Mouse (Mus musculus): ENCODE measurements around the gene Krtdap. TPM values are rescaled to one million over a fixed set of nuclear protein-coding genes. Genes with fewer than 3 reads are reported as not detected.
"Not testable (repeated sequence)": the region's sequence is repeated elsewhere in the genome, so short reads cannot be mapped to it uniquely, and the experiment has no call there.

Gene Krtdap
- polyA plus RNA-seq, 1 experiment from 2014 or later: 4.1 TPM

GRCm38 (mm10) chr7:30824306-30824705 is 36.6 kb downstream of the Krtdap start:
- Histone ChIP-seq H3K9ac (ENCODE audit: low read depth, low read length) (no peak overlapping the region), H3K4me2 (replicated peaks; ENCODE audit: low read depth) (no peak overlapping the region), H3K27ac (ENCODE audit: low read depth, low read length) (no peak overlapping the region), H3K36me3 (ENCODE audit: control insufficient read depth, insufficient read depth) (no peaks in the 10 kb centered on the region), H3K4me1 (replicated peaks; ENCODE audit: control insufficient read depth, insufficient read depth, low read length) (no peaks in the 10 kb centered on the region), H3K27me3 (replicated peaks; ENCODE audit: control insufficient read depth, insufficient read depth, low read length) (no peaks in the 10 kb centered on the region), H3K4me3 (ENCODE audit: low read depth, low read length) (no peak overlapping the region), H3K9me3 (ENCODE audit: control insufficient read depth) (no peaks in the 10 kb centered on the region)
- TF ChIP-seq CTCF (IDR thresholded peaks at IDR 0.05; ENCODE audit: low read depth): no peak
- no peak for ATAC-seq
- WGBS: 68% methylated on average over 3 of the region's 3 CpGs

- WGBS: 88% methylated on average over 10 of the region's 10 CpGs
- H3K4me3 ChIP-seq (ENCODE audit: low read depth, low read length): no peak overlapping the region
- no peak for TF ChIP-seq CTCF (IDR thresholded peaks at IDR 0.05; ENCODE audit: low read depth)
- H3K36me3 ChIP-seq (ENCODE audit: control insufficient read depth, insufficient read depth): no peaks in the 10 kb centered on the region
- no peaks in the 10 kb centered on the region for H3K9me3 ChIP-seq (ENCODE audit: control insufficient read depth)
- H3K27me3 ChIP-seq (replicated peaks; ENCODE audit: control insufficient read depth, insufficient read depth, low read length): no peaks in the 10 kb centered on the region
- no peaks in the 10 kb centered on the region for H3K4me1 ChIP-seq (replicated peaks; ENCODE audit: control insufficient read depth, insufficient read depth, low read length)
- H3K9ac ChIP-seq (ENCODE audit: low read depth, low read length): no peak overlapping the region
- no peak overlapping the region for H3K4me2 ChIP-seq (replicated peaks; ENCODE audit: low read depth)
- no peak for ATAC-seq
- H3K27ac ChIP-seq (ENCODE audit: low read depth, low read length): no peak overlapping the region
These were observed 39.0 kb downstream of the Krtdap start for GRCm38 (mm10) chr7:30826660-30827059.

- H3K4me3 ChIP-seq (ENCODE audit: low read depth, low read length); ATAC-seq; H3K9ac ChIP-seq (ENCODE audit: low read depth, low read length); H3K9me3 ChIP-seq (ENCODE audit: control insufficient read depth); H3K36me3 ChIP-seq (ENCODE audit: control insufficient read depth, insufficient read depth); H3K4me1 ChIP-seq (replicated peaks; ENCODE audit: control insufficient read depth, insufficient read depth, low read length); H3K4me2 ChIP-seq (replicated peaks; ENCODE audit: low read depth); H3K27me3 ChIP-seq (replicated peaks; ENCODE audit: control insufficient read depth, insufficient read depth, low read length); H3K27ac ChIP-seq (ENCODE audit: low read depth, low read length): not testable (repeated sequence)
These were observed 41.2 kb downstream of the Krtdap start for GRCm38 (mm10) chr7:30828871-30829270.

GRCm38 (mm10) chr7:30829428-30829827 is 41.7 kb downstream of the Krtdap start:
- no peak for ATAC-seq
- 71% methylated on average over 3 of the region's 3 CpGs for WGBS
- Histone ChIP-seq H3K36me3 (ENCODE audit: control insufficient read depth, insufficient read depth) (no peaks in the 10 kb centered on the region), H3K27ac (ENCODE audit: low read depth, low read length) (no peak overlapping the region), H3K4me1 (replicated peaks; ENCODE audit: control insufficient read depth, insufficient read depth, low read length) (no peaks in the 10 kb centered on the region), H3K4me2 (replicated peaks; ENCODE audit: low read depth) (no peak overlapping the region), H3K9me3 (ENCODE audit: control insufficient read depth) (no peaks in the 10 kb centered on the region), H3K4me3 (ENCODE audit: low read depth, low read length) (no peak overlapping the region), H3K27me3 (replicated peaks; ENCODE audit: control insufficient read depth, insufficient read depth, low read length) (no peaks in the 10 kb centered on the region), H3K9ac (ENCODE audit: low read depth, low read length) (no peak overlapping the region)
- TF ChIP-seq CTCF (IDR thresholded peaks at IDR 0.05; ENCODE audit: low read depth): no peak

GRCm38 (mm10) chr7:30832261-30832660 is 44.6 kb downstream of the Krtdap start:
- H3K27ac ChIP-seq (ENCODE audit: low read depth, low read length): no peak overlapping the region
- no peaks in the 10 kb centered on the region for H3K4me1 ChIP-seq (replicated peaks; ENCODE audit: control insufficient read depth, insufficient read depth, low read length)
- no peak overlapping the region for H3K4me2 ChIP-seq (replicated peaks; ENCODE audit: low read depth)
- H3K4me3 ChIP-seq (ENCODE audit: low read depth, low read length): no peak overlapping the region
- ATAC-seq: no peak
- H3K36me3 ChIP-seq (ENCODE audit: control insufficient read depth, insufficient read depth): no peaks in the 10 kb centered on the region
- no peaks in the 10 kb centered on the region for H3K9me3 ChIP-seq (ENCODE audit: control insufficient read depth)
- TF ChIP-seq CTCF (IDR thresholded peaks at IDR 0.05; ENCODE audit: low read depth): no peak
- 76% methylated on average over 17 of the region's 17 CpGs for WGBS
- H3K27me3 ChIP-seq (replicated peaks; ENCODE audit: control insufficient read depth, insufficient read depth, low read length): no peaks in the 10 kb centered on the region
- H3K9ac ChIP-seq (ENCODE audit: low read depth, low read length): no peak overlapping the region

GRCm38 (mm10) chr7:30832684-30833083 is 45.0 kb downstream of the Krtdap start:
- not testable (repeated sequence) for H3K4me3 ChIP-seq (ENCODE audit: low read depth, low read length); H3K9me3 ChIP-seq (ENCODE audit: control insufficient read depth); H3K4me1 ChIP-seq (replicated peaks; ENCODE audit: control insufficient read depth, insufficient read depth, low read length); H3K27ac ChIP-seq (ENCODE audit: low read depth, low read length); H3K36me3 ChIP-seq (ENCODE audit: control insufficient read depth, insufficient read depth); H3K4me2 ChIP-seq (replicated peaks; ENCODE audit: low read depth); H3K27me3 ChIP-seq (replicated peaks; ENCODE audit: control insufficient read depth, insufficient read depth, low read length); ATAC-seq; H3K9ac ChIP-seq (ENCODE audit: low read depth, low read length)
- 53% methylated on average over 7 of the region's 11 CpGs for WGBS

- H3K4me2 ChIP-seq (replicated peaks; ENCODE audit: low read depth): no peak overlapping the region
- 0 out of 2 replicates have a peak, but pooled peaks cover 3% of the 10 kb centered on the region for H3K4me1 ChIP-seq (replicated peaks; ENCODE audit: control insufficient read depth, insufficient read depth, low read length)
- no peak overlapping the region for H3K9ac ChIP-seq (ENCODE audit: low read depth, low read length)
- H3K27ac ChIP-seq (ENCODE audit: low read depth, low read length): no peak overlapping the region
- H3K9me3 ChIP-seq (ENCODE audit: control insufficient read depth): no peaks in the 10 kb centered on the region
- no peak overlapping the region for H3K4me3 ChIP-seq (ENCODE audit: low read depth, low read length)
- no peaks in the 10 kb centered on the region for H3K36me3 ChIP-seq (ENCODE audit: control insufficient read depth, insufficient read depth)
- no peaks in the 10 kb centered on the region for H3K27me3 ChIP-seq (replicated peaks; ENCODE audit: control insufficient read depth, insufficient read depth, low read length)
- TF ChIP-seq CTCF (IDR thresholded peaks at IDR 0.05; ENCODE audit: low read depth): no peak
- 0 out of 2 replicates have a peak, but pooled peaks have one; percentile 27 for ATAC-seq
These were observed 49.6 kb downstream of the Krtdap start for GRCm38 (mm10) chr7:30837277-30837676.

All from intestine, postnatal 0 days (tissue).